Mouse (Mus musculus) embryonic facial prominence, embryonic 13.5 days (tissue): ENCODE data around the gene Slc6a20a. TPM values are rescaled to one million over a fixed set of nuclear protein-coding genes. Genes with fewer than 3 reads are reported as not detected.
"Not testable (repeated sequence)": the region's sequence is repeated elsewhere in the genome, so short reads cannot be mapped to it uniquely, and the experiment has no call there.

Experiments used
- ATAC-seq: fragments of 200-750 bp; cut with Nextera tagmentation; 2 replicates; pipeline ENCODE4 v1.8.0; 2017; ENCODE audit warnings: low read depth; ENCODE audit not compliant: insufficient number of reproducible peaks, insufficient read depth, low FRiP score, low TSS enrichment
- H3K27ac ChIP-seq: fragments of 300-500 bp; sonication (generic); 2 replicates; pipeline ENCODE4 v1.5.1; 2015; ENCODE audit warnings: moderate library complexity, mild to moderate bottlenecking, inconsistent platforms
- H3K27me3 ChIP-seq: fragments of 300-500 bp; sonication (generic); 2 replicates; pipeline ENCODE4 v1.6.1; 2015; ENCODE audit warnings: mild to moderate bottlenecking, inconsistent platforms
- H3K36me3 ChIP-seq: fragments of 300-500 bp; sonication (generic); 2 replicates; pipeline ENCODE4 v1.6.1; 2015; ENCODE audit warnings: mild to moderate bottlenecking, inconsistent platforms
- H3K4me1 ChIP-seq: fragments of 300-500 bp; sonication (generic); 2 replicates; pipeline ENCODE4 v1.6.1; 2015; ENCODE audit warnings: inconsistent platforms
- H3K4me2 ChIP-seq: fragments of 300-500 bp; sonication (generic); 2 replicates; pipeline ENCODE4 v1.6.1; 2015; ENCODE audit warnings: moderate library complexity, mild to moderate bottlenecking, inconsistent platforms
- H3K4me3 ChIP-seq: fragments of 300-500 bp; sonication (generic); 2 replicates; pipeline ENCODE4 v1.5.1; 2015; ENCODE audit warnings: mild to moderate bottlenecking, inconsistent platforms
- H3K9ac ChIP-seq: fragments of 300-500 bp; sonication (generic); 2 replicates; pipeline ENCODE4 v1.6.1; 2015; ENCODE audit warnings: mild to moderate bottlenecking, inconsistent platforms
- H3K9me3 ChIP-seq: fragments of 300-500 bp; sonication (generic); 2 replicates; pipeline ENCODE4 v1.6.1; 2016; ENCODE audit warnings: inconsistent platforms
- WGBS: fragments of 180-500 bp; shearing (Covaris S2); methylation state at CpG from one replicate; pipeline ENCODE4 v1.1.7; 2015; ENCODE audit warnings: mixed read lengths; 5-methylcytosine and 5-hydroxymethylcytosine counted together
- polyA plus RNA-seq: library from polyadenylated mRNA; unstranded; fragments of >200 nt; fragmentation: Nextera tagmentation; extraction: Ambion mirVana; gene quantifications from 2 replicates; pipeline ENCODE4 v1.2.1, GENCODE M21; 2015

The Slc6a20a gene
- polyA plus RNA-seq, 1 experiment from 2014 or later = 0.08 TPM

- H3K36me3 ChIP-seq = no peaks in the 10 kb centered on the region
- no peak overlapping the region for H3K9ac ChIP-seq
- ATAC-seq = no peak
- H3K4me2 ChIP-seq = no peak overlapping the region
- H3K4me1 ChIP-seq = peaks cover 4% of the 10 kb centered on the region
- H3K9me3 ChIP-seq = no peaks in the 10 kb centered on the region
- H3K4me3 ChIP-seq = no peak overlapping the region
- peaks cover 26% of the 10 kb centered on the region for H3K27me3 ChIP-seq
- no peak overlapping the region for H3K27ac ChIP-seq
- 55% methylated on average over 3 of the region's 3 CpGs for WGBS
These were observed 5.0 kb upstream of the Slc6a20a start for GRCm38 (mm10) chr9:123683704-123684103.

- WGBS = 15% methylated on average over 2 of the region's 2 CpGs
- H3K4me3 ChIP-seq = peak overlapping the region; percentile 47
- H3K9me3 ChIP-seq = no peaks in the 10 kb centered on the region
- no peak for ATAC-seq
- peaks cover 70% of the 10 kb centered on the region for H3K27me3 ChIP-seq
- H3K4me1 ChIP-seq = peaks cover 10% of the 10 kb centered on the region
- H3K36me3 ChIP-seq = no peaks in the 10 kb centered on the region
- H3K4me2 ChIP-seq = peak overlapping the region; percentile 79
- no peak overlapping the region for H3K27ac ChIP-seq
- H3K9ac ChIP-seq = peak overlapping the region; percentile 64; the same call in 1 of the 2 replicates
These were observed 513 bp upstream of the Slc6a20a start for GRCm38 (mm10) chr9:123679198-123679597.

GRCm38 (mm10) chr9:123665645-123666044 lies 13.0 kb downstream of the Slc6a20a start:
- Histone ChIP-seq H3K4me3 (no peak overlapping the region), H3K27ac (no peak overlapping the region), H3K4me2 (no peak overlapping the region), H3K9ac (no peak overlapping the region), H3K4me1 (no peaks in the 10 kb centered on the region), H3K9me3 (no peaks in the 10 kb centered on the region), H3K36me3 (no peaks in the 10 kb centered on the region), H3K27me3 (no peaks in the 10 kb centered on the region)
- WGBS = 45% methylated on average over 5 of the region's 5 CpGs
- no peak for ATAC-seq

GRCm38 (mm10) chr9:123659986-123660676 lies 18.6 kb downstream of the Slc6a20a start:
- not testable (repeated sequence) for H3K4me3 ChIP-seq, H3K36me3 ChIP-seq, H3K9ac ChIP-seq, H3K4me1 ChIP-seq, ATAC-seq, H3K4me2 ChIP-seq, H3K27me3 ChIP-seq, H3K27ac ChIP-seq, H3K9me3 ChIP-seq
- WGBS = 84% methylated on average over 18 of the region's 18 CpGs

DNA sequence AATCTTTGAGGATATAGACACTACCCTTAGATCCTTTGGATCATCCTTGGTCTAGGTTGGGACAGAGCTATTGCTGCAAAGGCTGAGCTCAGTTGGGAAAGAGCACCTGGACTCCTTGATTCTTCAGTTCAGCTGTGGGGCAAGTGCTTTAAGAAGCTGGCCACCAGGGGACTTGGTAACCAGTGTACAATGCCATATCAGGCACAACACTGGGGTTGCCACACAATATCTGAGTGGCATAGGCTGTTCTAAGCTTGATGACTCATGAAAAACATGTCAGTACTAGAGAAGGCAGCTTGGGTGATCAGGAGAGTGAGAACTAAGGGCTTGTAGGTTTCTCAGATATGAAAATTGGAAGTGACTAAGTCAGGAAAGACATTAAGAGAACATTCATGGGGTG lies 19.7 kb downstream of the Slc6a20a start:
- no peaks in the 10 kb centered on the region for H3K36me3 ChIP-seq
- no peaks in the 10 kb centered on the region for H3K4me1 ChIP-seq
- H3K27me3 ChIP-seq = no peaks in the 10 kb centered on the region
- H3K9ac ChIP-seq = no peak overlapping the region
- no peak overlapping the region for H3K4me2 ChIP-seq
- H3K4me3 ChIP-seq = no peak overlapping the region
- no peak for ATAC-seq
- H3K9me3 ChIP-seq = no peaks in the 10 kb centered on the region
- no peak overlapping the region for H3K27ac ChIP-seq

DNA sequence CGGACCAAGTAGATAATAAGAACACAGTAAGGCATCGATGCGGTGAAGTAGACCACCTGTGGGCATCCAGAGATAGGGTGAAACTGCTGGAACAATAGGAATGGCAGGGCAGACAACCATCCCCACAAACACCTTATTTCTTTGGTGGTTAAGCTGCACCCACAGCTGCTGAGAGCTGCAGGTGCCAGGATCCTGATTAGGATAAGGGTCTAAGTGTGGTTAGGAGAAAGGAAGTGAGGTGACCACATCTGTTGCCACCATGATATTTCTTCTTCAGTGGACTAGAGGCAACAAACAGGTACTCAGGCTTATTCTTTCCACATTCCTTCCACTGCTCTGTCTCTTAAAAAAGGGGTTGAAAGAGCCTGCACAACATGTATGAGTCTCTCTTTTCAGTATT lies 21.2 kb downstream of the Slc6a20a start:
- Histone ChIP-seq H3K9me3 (no peaks in the 10 kb centered on the region), H3K4me3 (no peak overlapping the region), H3K4me2 (no peak overlapping the region), H3K9ac (no peak overlapping the region), H3K27me3 (no peaks in the 10 kb centered on the region), H3K27ac (no peak overlapping the region), H3K36me3 (no peaks in the 10 kb centered on the region), H3K4me1 (no peaks in the 10 kb centered on the region)
- 85% methylated on average over 3 of the region's 3 CpGs for WGBS
- ATAC-seq = no peak

GRCm38 (mm10) chr9:123651369-123651768 lies 27.3 kb downstream of the Slc6a20a start:
- ATAC-seq = no peak
- Histone ChIP-seq H3K27me3 (no peaks in the 10 kb centered on the region), H3K36me3 (no peaks in the 10 kb centered on the region), H3K9me3 (no peaks in the 10 kb centered on the region), H3K27ac (no peak overlapping the region), H3K4me3 (no peak overlapping the region), H3K4me2 (no peak overlapping the region), H3K9ac (no peak overlapping the region), H3K4me1 (no peaks in the 10 kb centered on the region)
- 33% methylated on average over 4 of the region's 4 CpGs for WGBS

DNA sequence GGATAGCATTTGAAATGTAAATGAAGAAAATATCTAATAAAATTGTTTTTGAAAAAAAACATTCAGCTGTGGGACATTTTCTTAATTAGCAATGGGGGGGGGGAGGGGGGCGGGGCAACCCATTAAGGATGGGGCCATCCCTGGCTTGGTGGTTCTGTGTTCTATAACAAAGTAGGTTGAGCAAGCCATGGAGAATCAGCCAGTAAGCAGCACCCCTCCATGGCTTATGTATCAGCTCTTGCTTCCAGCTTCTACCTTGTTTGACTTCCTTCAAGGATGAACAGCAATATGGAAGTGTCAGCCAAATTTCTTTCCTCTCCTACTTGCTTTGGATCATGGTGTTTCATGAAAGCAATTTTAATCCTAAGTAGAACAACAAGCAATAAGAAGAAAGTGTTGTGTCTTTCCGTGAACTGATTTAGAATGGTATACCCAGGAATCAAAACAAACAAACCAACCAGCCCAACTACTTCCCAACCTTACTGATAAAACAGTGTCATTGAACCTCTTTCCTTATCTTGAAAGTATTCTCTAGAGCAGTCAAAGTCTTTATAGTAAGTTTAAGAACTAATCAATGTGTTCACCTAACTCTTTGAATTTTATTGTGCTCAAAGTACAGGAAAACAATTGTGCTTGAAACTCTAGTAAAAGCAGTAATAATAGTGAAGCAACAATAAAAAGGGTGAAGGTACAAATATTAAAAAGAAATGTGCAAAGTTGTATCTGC lies 28.7 kb downstream of the Slc6a20a start:
- Histone ChIP-seq H3K4me3 (no peak overlapping the region), H3K4me2 (no peak overlapping the region), H3K9me3 (no peaks in the 10 kb centered on the region), H3K36me3 (no peaks in the 10 kb centered on the region), H3K4me1 (no peaks in the 10 kb centered on the region), H3K27ac (no peak overlapping the region), H3K27me3 (no peaks in the 10 kb centered on the region), H3K9ac (no peak overlapping the region)
- no peak for ATAC-seq
- 88% methylated on average over 2 of the region's 2 CpGs for WGBS

DNA sequence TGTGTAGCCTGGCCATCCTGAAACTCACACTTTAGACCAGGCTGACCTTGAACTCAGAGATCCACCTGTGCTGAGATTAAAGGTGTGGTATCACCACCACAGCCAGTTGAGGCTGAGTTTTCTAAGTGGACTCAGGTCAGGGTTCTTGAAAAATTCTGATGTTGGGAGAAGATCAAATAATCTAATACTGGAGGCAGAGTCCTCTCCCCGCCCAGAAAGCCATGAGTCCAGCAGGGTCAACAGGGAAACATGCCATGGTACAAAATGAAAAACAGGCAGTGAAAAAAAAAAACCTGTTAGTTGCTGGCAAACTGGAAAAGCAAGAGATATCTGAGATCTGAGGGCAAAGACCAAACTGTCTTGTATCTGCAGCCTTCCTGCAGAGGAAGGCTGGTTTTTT lies 38.6 kb downstream of the Slc6a20a start:
- ATAC-seq = no peak
- H3K4me3 ChIP-seq = no peak overlapping the region
- H3K9ac ChIP-seq = no peak overlapping the region
- H3K27ac ChIP-seq = no peak overlapping the region
- no peaks in the 10 kb centered on the region for H3K4me1 ChIP-seq
- H3K27me3 ChIP-seq = no peaks in the 10 kb centered on the region
- WGBS = 48% methylated on average over 1 of the region's 1 CpGs
- H3K9me3 ChIP-seq = no peaks in the 10 kb centered on the region
- H3K4me2 ChIP-seq = no peak overlapping the region
- no peaks in the 10 kb centered on the region for H3K36me3 ChIP-seq

- Histone ChIP-seq H3K27me3 (no peaks in the 10 kb centered on the region), H3K9me3 (no peaks in the 10 kb centered on the region), H3K4me2 (no peak overlapping the region), H3K4me3 (no peak overlapping the region), H3K9ac (no peak overlapping the region), H3K27ac (no peak overlapping the region), H3K4me1 (no peaks in the 10 kb centered on the region), H3K36me3 (no peaks in the 10 kb centered on the region)
- 73% methylated on average over 1 of the region's 1 CpGs for WGBS
- ATAC-seq = no peak
These were observed 40.0 kb downstream of the Slc6a20a start for GRCm38 (mm10) chr9:123638668-123639089.

DNA sequence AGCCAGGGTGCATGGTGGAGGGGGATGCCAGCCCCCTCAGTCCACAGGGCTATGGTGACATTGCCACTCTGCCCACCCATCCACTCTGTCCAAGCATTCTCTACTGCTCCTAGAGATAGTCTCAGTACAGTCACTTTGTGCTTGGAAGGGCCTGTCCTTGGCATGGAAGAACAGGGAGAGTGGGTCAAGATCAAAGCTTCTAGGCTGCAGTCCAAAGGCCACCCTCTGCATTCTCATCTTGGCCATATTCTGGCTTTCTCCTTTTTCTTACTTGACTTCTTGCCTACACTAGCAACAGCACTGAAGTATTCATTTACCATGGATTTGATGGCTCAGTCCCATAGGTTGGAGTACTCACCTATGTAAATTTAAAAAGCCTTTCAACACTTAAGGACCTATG lies 40.5 kb downstream of the Slc6a20a start:
- no peak for ATAC-seq
- H3K4me1 ChIP-seq = no peaks in the 10 kb centered on the region
- H3K27me3 ChIP-seq = no peaks in the 10 kb centered on the region
- H3K9ac ChIP-seq = no peak overlapping the region
- no peak overlapping the region for H3K27ac ChIP-seq
- H3K36me3 ChIP-seq = no peaks in the 10 kb centered on the region
- no peak overlapping the region for H3K4me2 ChIP-seq
- no peak overlapping the region for H3K4me3 ChIP-seq
- H3K9me3 ChIP-seq = no peaks in the 10 kb centered on the region

GRCm38 (mm10) chr9:123636771-123637170 lies 41.9 kb downstream of the Slc6a20a start:
- Histone ChIP-seq H3K9me3 (no peaks in the 10 kb centered on the region), H3K4me3 (no peak overlapping the region), H3K4me1 (no peaks in the 10 kb centered on the region), H3K4me2 (no peak overlapping the region), H3K9ac (no peak overlapping the region), H3K27me3 (no peaks in the 10 kb centered on the region), H3K36me3 (no peaks in the 10 kb centered on the region), H3K27ac (no peak overlapping the region)
- 72% methylated on average over 5 of the region's 5 CpGs for WGBS
- ATAC-seq = no peak
